Mouse (Mus musculus) frontal cortex, postnatal 14 days (tissue): ENCODE results near the gene Pde4d.

ENCODE experiments used
- DNase-seq, 2 experiments: peaks; one replicate each; pipeline ENCODE4 v3.0.0; 2022; ENCODE audit warnings: low spot score in 2 of 2

The Pde4d gene

DNA sequence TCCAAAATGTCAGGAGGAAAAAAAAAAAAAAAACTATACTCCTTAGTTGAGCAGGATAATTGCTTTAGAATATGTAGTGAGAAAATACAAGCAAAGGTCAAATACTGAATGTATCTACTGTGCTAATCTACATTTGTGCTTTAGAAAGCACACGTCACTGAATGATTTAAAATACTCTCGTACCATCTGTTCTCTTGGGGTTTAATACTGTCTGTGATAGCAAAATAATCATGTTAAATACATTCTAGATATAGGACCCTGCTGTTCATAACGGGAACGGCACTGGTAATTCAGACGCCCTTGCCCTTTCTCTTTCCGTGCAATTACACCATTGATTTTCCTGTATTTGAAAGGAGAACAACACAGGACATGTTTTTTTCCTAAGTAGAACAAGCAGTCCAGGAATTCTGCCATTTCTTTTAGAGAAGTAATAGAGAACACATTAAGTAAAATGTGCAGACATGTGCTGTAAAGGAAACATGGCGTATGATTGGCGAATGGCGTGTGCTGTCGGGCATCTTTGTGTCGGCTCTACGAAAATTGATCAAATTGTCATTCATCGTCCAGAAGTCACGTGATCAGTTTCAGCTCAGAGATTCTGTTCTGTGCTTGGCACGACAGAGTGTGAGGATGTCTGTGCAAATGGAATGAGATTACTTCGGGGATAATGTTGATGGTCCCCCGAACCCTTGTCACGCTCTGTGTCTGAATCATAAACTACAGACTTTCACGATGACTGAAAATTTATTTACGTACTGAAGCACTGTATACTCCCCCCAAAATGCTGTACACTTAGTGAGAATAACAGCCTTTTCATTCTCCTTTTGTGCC is 1119.1 kb downstream of the Pde4d start:
- no peak for DNase-seq

- no peak for DNase-seq
These were observed 1119.7 kb downstream of the Pde4d start for GRCm38 (mm10) chr13:109569491-109569890.

- no peak for DNase-seq
These were observed 1127.0 kb downstream of the Pde4d start for GRCm38 (mm10) chr13:109576725-109577124.

DNA sequence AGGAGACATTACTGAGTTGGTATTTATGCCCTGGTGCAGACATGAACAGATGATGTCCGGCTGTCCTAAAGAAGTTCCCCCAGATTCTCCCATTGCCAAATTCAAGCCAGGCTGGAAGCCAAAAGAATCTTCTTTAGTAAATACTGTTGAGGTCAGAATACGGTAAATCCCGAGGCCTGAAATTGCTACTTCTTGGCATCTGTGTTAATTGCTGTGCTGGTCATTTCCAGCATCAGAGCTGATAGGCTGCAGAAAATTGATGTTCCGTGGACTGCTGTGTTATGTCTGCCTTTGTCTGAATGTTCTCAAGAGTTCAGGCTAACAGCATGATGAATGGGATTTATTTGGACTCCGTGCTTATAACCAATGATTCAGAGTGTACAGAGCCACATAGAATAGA is 1127.7 kb downstream of the Pde4d start:
- no peak for DNase-seq

DNA sequence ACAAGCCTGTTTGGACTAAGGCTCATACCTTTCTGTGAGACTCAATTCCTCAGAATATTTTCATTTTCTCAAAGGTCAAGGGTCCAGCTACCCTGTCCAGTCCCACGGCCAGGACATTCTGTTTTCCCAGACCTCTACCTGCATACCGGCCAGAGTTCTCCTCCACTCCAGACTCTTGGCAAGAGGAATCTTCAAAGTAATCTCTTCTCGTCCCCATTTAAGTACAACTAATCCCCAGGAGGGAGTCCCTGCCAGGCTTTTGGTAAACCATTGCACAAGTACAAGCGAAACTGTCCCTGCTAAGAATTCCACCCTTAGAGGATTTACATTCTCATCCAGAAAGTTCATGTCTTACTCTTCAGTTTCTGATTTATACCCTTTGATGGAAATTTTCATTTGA is 1128.2 kb downstream of the Pde4d start:
- DNase-seq = no peak

GRCm38 (mm10) chr13:109581284-109582070 is 1131.7 kb downstream of the Pde4d start:
- no peak for DNase-seq

- DNase-seq = no peak
These were observed 1140.3 kb downstream of the Pde4d start for GRCm38 (mm10) chr13:109590048-109590447.

DNA sequence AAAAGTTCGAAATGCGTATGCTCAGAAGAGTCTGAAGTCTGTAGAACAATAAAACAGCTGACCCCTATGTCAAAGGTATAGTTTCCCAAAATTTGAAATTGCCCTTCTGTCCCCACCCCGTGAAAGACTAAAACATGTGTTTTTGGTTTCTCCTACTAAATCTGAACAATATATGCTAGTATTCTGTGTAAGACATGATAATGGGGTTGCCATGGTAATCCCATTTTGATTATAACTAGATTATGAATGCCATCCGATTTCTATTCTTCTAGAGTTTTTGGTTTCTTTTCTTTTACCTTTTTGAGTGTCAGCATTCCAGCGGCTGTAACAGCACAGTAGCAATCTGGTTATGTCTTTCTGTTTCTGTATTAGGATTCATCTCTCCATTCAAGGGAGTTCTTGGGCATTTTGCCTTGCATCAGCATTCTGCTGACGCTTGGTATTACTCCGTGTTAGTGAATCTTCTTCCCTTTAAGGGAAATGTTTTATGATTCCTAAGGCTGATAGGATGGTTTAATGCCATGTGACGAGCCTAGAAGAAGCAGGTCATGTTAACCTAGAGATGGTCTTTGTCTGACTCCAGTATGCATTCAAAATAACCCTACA is 1142.5 kb downstream of the Pde4d start:
- no peak for DNase-seq

DNA sequence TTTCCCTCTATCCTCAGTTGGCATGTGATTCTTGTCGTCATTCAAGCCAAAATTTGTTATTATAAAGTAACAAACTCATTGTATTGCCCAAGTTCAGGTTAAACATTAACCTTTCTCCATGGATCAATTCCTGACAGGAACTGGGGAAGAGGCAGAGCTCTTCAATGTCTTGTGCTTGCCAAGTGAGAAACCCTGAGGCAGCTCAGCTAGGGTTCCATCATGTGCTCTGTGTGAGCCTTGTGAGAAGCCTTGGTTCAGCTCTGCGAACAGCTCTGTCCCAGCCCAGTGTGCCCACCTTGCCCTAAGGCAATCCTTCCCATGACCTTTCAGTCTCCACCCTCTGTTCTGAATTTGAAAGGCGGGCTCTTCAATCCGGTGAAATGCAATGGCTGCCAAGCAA is 1150.0 kb downstream of the Pde4d start:
- DNase-seq = no peak

DNA sequence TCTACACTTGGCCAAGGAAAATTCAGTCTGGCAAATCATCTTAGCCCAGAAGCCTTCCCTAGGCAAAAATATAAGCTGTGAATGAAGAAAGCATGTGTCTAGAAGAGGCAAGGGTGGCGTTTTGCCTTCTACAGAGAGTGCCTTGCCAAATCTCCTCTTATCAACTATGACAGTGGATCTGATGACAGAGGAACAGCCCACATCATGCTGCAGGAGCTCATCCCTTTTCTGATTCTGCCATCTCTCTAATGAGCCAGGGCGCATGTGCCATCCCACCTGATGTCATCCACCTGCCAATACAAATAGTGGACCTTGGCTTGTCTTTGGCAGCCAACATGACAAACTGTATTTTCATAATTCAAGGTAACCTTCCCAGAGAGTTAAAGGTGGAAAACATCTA is 1154.3 kb downstream of the Pde4d start:
- DNase-seq = no peak

GRCm38 (mm10) chr13:109605140-109605539 is 1155.4 kb downstream of the Pde4d start:
- DNase-seq = no peak

DNA sequence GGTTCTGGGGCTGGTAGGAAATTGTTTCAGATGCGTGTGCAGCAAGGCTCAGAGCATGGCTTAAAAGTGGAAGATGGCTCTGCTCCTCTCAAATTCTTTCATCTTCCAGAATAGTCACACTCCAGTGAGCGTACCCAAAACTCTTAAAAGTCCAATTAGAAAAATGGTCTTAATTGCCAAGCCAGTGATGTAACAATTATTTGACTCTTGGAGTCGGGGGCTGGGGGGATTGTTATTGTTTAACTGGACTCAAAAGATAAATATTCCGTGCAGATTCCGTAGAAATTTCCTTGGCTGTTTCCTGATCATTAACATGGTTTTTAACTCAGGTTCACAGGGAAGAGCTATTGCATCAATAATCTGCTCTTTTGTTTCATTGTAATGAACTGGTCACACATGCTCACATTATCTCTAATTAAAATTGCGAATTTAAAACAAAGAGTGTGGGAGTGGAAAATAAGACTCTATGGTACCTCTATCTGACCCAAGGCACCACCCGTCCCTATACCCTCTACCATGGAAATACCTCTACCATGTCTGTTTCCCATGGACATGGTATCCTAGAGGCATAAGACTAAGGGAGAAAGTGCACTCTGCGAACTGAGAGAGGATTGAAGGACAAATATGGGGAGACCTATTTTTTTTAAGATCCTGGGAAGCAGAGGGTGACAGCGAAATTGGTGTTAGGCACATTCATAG is 1159.5 kb downstream of the Pde4d start:
- no peak for DNase-seq

GRCm38 (mm10) chr13:109609805-109610187 is 1160.0 kb downstream of the Pde4d start:
- peak in 1 of 2 experiments; percentile 56 for DNase-seq

DNA sequence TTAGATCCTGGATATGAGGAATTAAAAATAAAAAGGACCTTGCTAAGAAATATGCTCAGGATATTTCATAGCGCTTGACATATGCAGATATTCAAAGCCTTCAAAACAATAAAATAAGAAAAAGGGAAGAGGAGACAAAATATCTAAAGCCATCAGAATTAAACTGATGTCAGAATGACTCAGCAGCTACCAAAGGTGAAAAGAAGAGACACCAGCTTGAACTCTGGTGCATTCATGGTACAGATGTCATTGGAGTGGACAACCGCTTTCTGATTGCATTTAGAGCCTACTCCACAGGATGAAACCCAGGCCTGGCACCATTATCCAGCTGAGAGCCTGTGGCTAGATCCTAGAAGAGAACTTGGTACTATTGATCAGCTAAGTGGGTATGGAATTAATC is 1161.0 kb downstream of the Pde4d start:
- DNase-seq = no peak

- DNase-seq = no peak
These were observed 1165.6 kb downstream of the Pde4d start for GRCm38 (mm10) chr13:109615213-109615784.

- no peak for DNase-seq
These were observed 1166.1 kb downstream of the Pde4d start for GRCm38 (mm10) chr13:109615785-109616281.

DNA sequence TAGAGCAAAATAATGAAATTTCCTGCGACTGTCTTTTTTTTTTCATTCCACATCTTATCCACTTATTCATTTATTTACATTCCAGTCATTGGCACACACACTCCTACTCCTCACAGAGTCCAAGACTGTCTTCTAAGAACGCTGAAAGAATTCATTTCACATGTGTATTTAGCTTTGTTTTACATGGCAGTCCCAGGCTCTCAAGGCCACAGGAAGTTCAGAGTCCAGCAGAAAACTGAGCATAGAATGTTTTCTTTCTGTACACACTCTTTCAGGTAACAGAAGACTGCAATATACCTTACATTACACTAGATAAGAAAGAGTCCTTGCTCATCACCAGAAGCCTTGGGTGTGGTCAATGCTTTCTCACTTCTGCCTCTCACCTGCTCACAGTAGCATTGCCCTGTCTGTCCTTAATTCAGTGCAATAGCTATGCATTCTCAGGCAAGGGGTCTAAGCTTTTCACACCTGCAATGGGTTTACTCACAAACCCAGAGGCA is 1169.5 kb downstream of the Pde4d start:
- no peak for DNase-seq

- DNase-seq = no peak
These were observed 1172.5 kb downstream of the Pde4d start for GRCm38 (mm10) chr13:109622207-109622606.

GRCm38 (mm10) chr13:109623201-109623600 is 1173.5 kb downstream of the Pde4d start:
- DNase-seq = no peak

DNA sequence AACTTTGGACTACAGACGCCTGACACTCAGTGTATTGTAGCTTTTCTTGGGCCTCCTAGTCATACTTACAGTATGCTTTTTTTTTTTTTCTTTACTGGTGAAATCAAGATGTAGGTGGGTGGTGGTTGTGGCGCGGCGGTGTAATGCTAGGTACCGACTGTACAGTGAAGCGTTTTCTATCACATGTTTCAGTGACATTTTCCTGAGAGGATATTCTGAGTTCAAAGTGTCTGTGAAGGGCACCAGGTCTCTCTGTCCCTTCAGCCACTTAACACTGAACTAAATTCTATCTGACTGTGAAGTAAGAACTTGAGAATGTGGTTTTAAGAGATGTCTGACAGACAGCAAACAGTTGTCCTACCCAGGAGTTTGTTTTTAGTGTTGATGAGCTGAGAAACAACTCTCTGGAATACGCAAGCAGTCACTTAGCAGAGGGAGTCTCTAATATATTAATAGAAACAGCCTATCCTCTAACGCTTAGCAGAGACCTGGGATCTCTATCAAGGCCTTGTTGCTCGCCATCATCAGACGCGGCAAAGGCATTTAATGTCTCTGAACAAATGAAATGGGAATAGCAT is 1175.1 kb downstream of the Pde4d start:
- DNase-seq = no peak
